Mouse (Mus musculus) liver, embryonic 11.5 days (tissue): ENCODE measurements around the gene Pxn. TPM values are rescaled to one million over a fixed set of nuclear protein-coding genes. Genes with fewer than 3 reads are reported as not detected.
"Not testable (repeated sequence)": the region's sequence is repeated elsewhere in the genome, so short reads cannot be mapped to it uniquely, and the experiment has no call there.

ENCODE experiments used
- ATAC-seq: fragments of 200-750 bp; cut with Nextera tagmentation; replicated peaks from 2 replicates; pipeline ENCODE4 v1.8.0; 2017; ENCODE audit warnings: moderate number of reproducible peaks, mild to moderate bottlenecking, moderate TSS enrichment, moderate library complexity; ENCODE audit not compliant: low FRiP score
- DNase-seq: peaks from one replicate; pipeline ENCODE4 v3.0.0-alpha.2; 2017; ENCODE audit warnings: low spot score
- H3K27ac ChIP-seq: fragments of 300-500 bp; sonication (generic); 2 replicates; pipeline ENCODE4 v1.5.1; 2014; ENCODE audit warnings: mild to moderate bottlenecking, low read depth, low read length, control low read depth
- H3K27me3 ChIP-seq: fragments of 300-500 bp; sonication (generic); replicated peaks from 2 replicates; pipeline ENCODE4 v1.6.1; 2014; ENCODE audit warnings: low read length, mixed read lengths; ENCODE audit not compliant: control insufficient read depth, insufficient read depth
- H3K36me3 ChIP-seq: fragments of 300-500 bp; sonication (generic); 2 replicates; pipeline ENCODE4 v1.6.1; 2014; ENCODE audit warnings: mild to moderate bottlenecking, low read length, moderate library complexity, mixed read lengths; ENCODE audit not compliant: control insufficient read depth, insufficient read depth
- H3K4me1 ChIP-seq: fragments of 300-500 bp; sonication (generic); replicated peaks from 2 replicates; pipeline ENCODE4 v1.6.1; 2014; ENCODE audit warnings: low read length, mixed read lengths; ENCODE audit not compliant: control insufficient read depth, insufficient read depth
- H3K4me2 ChIP-seq: fragments of 300-500 bp; sonication (generic); 2 replicates; pipeline ENCODE4 v1.6.1; 2014; ENCODE audit warnings: mild to moderate bottlenecking, control low read depth, moderate library complexity
- H3K4me3 ChIP-seq: fragments of 300-500 bp; sonication (generic); 2 replicates; pipeline ENCODE4 v1.5.1; 2014; ENCODE audit warnings: low read depth, low read length, control low read depth
- H3K9ac ChIP-seq: fragments of 300-500 bp; sonication (generic); 2 replicates; pipeline ENCODE4 v1.6.1; 2014; ENCODE audit warnings: low read depth, low read length, control low read depth
- H3K9me3 ChIP-seq: fragments of 300-500 bp; sonication (generic); 2 replicates; pipeline ENCODE4 v1.6.1; 2016; ENCODE audit warnings: low read length, inconsistent platforms, mixed read lengths; ENCODE audit not compliant: control insufficient read depth
- whole genome bisulfite sequencing: fragments of 180-500 bp; shearing (Covaris S2); extraction: QIAGEN DNeasy Blood & Tissue Kit; methylation state at CpG from one replicate; pipeline ENCODE4 v1.1.7; 2014; 5-methylcytosine and 5-hydroxymethylcytosine counted together
- polyA plus RNA-seq: library from polyadenylated mRNA; unstranded; fragments of >200 nt; fragmentation: Nextera tagmentation; extraction: Ambion mirVana; gene quantifications from 2 replicates; pipeline ENCODE4 v1.2.1, GENCODE M21; 2014

The Pxn gene
- polyA plus RNA-seq, 1 experiment from 2014 or later: 12.4 TPM

DNA sequence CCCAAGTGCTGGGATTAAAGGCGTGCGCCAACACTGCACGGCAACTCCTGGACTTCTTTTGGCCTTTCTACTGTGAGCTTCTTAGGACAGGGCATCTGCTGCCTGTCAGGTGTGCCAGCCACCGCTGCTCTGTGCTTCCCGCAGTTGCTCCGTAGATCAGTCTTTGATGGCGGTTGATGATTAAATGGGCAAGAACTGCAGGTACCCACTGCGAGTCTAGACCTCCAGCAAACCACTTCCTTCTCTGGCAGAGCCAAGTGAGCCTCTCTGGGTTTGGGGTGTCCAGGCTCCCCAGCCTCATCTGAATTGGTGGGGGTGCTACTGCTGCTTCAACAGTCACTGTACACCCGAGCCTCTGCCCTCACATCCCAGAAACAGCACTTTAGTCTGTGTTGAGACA lies 11.0 kb downstream of the Pxn start:
- no peak for ATAC-seq

DNA sequence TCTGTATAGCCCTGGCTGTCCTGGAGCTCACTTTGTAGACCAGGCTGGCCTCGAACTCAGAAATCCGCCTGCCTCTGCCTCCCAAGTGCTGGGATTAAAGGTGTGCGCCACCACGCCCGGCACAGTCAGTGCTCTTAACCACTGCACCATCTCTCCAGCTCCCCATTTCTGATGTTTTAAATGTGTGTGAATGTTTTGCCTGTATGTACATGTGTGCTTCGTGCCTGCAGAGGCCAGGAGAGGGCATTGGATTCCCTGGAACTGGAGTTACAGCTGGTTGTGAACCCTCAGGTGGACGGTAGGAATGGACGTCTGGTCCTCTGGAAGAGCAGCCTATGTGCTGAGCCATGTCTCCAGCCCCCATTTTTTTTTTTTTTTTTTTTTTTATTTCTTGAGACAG lies 11.7 kb downstream of the Pxn start:
- not testable (repeated sequence) for DNase-seq, H3K27me3 ChIP-seq, H3K9me3 ChIP-seq, H3K4me2 ChIP-seq, H3K9ac ChIP-seq, ATAC-seq, H3K27ac ChIP-seq, H3K36me3 ChIP-seq, H3K4me3 ChIP-seq
- peaks cover 61% of the 10 kb centered on the region for H3K4me1 ChIP-seq
- 96% methylated on average over 8 of the region's 8 CpGs for WGBS

More for the DNA sequence above, 11.0 kb downstream of the Pxn start:
- Histone ChIP-seq H3K36me3 (peaks cover 3% of the 10 kb centered on the region; the same call in 1 of the 2 replicates), H3K27ac (no peak overlapping the region), H3K27me3 (no peaks in the 10 kb centered on the region), H3K4me2 (no peak overlapping the region), H3K9me3 (no peaks in the 10 kb centered on the region), H3K4me3 (no peak overlapping the region), H3K9ac (no peak overlapping the region), H3K4me1 (peaks cover 54% of the 10 kb centered on the region)
- WGBS: 82% methylated on average over 9 of the region's 9 CpGs
- DNase-seq: no peak

DNA sequence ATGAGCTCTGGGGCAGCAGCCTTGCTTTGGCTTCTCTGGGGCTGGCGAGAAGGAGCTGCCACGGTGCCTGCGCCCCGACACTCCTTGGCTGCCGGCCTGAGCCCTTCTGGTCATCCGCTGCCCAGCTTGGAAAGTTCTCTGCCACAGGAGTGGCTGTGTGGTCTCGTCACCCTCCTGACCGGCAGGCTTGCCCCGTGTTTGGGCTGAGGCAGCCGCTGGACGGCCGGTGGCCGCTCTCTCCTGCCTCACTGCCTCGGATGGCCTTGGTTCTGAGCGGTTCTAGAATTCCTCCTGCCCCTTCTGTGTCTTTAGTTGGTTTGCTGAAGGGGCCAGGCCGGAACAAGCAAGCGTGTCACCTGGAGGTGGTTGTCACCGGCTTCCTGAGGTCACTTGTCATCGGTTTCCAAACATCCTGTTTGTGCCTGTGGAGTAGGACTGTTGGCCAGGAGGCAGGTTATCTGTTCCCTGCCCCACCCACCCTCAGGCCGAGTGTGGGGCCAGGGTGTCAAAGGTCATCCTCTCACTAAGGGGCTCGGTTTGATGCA lies 13.9 kb downstream of the Pxn start:
- ATAC-seq (0 out of 2 replicates have a peak, but pooled peaks have one; percentile 24), DNase-seq (no peak)
- Histone ChIP-seq H3K27me3 (no peaks in the 10 kb centered on the region), H3K9me3 (no peaks in the 10 kb centered on the region), H3K36me3 (peaks cover 3% of the 10 kb centered on the region; the same call in 1 of the 2 replicates), H3K27ac (peak overlapping the region; percentile 89), H3K4me3 (peak overlapping the region; percentile 21; the same call in 1 of the 2 replicates), H3K4me2 (peak overlapping the region; percentile 61), H3K4me1 (peaks cover 67% of the 10 kb centered on the region), H3K9ac (peak overlapping the region; percentile 41)
- WGBS: 35% methylated on average over 21 of the region's 21 CpGs

DNA sequence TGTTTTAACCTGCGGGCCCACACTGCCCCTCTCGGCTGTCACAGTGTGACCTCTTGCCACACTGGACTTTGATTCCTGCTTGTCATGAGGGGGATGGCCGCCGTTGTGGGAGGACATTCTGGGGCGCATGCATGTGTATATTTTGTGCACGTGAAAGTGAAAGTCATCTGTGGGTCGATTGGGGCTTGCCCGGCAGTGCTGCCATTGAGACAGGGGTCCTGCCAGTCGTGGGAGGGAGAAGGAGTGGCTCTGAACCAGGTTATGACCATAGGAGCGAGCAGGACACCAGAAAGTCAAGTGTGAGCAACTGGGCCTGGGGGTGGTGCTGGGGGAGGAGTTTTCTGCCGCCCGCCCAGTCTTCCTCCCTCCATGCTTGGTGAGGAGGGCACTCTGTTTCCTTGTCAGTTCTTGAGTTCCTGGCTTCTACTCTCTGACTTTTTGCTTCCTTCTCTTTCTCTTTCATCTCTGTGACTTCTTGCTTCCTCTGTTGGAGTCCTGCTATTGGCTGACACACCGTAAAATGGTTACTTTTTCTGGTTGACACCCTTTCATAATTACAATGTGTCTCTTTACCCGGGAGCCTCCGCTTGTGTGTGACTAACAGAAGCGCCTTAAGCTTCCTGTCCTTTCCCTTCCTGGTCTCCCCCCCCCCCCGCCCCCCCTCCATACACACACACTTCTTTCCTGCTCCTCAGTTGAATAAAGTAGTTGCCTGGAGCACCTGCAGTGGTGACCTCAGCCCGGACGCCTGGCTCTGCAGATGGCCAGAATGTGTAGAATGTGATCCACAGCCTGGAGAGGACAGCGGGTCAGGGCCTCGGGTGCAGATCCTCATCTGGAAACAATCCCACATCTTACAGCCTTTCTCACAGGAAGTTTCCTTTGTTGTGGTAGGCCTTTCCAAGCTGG lies 15.3 kb downstream of the Pxn start:
- Histone ChIP-seq H3K4me3 (peak overlapping the region; percentile 26), H3K9me3 (no peaks in the 10 kb centered on the region), H3K4me1 (peaks cover 59% of the 10 kb centered on the region), H3K4me2 (peak overlapping the region; percentile 61), H3K9ac (peak overlapping the region; percentile 48; the same call in 1 of the 2 replicates), H3K27me3 (no peaks in the 10 kb centered on the region), H3K27ac (peak overlapping the region; percentile 89), H3K36me3 (peaks cover 3% of the 10 kb centered on the region; the same call in 1 of the 2 replicates)
- WGBS: 30% methylated on average over 20 of the region's 21 CpGs
- ATAC-seq: peak; percentile 60; the same call in 1 of the 2 replicates
- DNase-seq: no peak

DNA sequence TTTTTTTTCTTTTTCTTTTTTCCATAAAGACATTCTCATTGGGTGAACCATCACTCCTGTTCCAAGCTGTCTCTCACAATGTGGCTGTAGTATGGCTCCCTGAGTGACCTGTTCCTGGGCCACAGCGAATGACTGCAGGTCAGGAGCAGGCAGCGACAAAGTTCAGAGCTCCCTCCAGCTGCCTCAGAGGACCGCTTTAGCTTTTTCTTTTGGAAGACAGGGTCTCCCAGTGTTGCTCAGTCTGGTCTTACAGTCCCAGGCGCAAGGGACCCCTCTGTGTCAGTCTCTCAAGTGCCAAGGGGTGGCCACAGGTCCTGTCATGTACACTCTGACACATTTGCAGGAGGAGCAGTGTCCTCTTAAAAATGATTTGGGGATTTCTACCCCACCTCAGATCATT lies 16.1 kb downstream of the Pxn start:
- 78% methylated on average over 4 of the region's 4 CpGs for WGBS
- Histone ChIP-seq H3K9ac (no peak overlapping the region), H3K9me3 (no peaks in the 10 kb centered on the region), H3K4me1 (peaks cover 59% of the 10 kb centered on the region), H3K4me2 (peak overlapping the region; percentile 61), H3K27ac (peak overlapping the region; percentile 89), H3K4me3 (no peak overlapping the region), H3K36me3 (peaks cover 2% of the 10 kb centered on the region; the same call in 1 of the 2 replicates), H3K27me3 (no peaks in the 10 kb centered on the region)
- DNase-seq: no peak
- no peak for ATAC-seq

DNA sequence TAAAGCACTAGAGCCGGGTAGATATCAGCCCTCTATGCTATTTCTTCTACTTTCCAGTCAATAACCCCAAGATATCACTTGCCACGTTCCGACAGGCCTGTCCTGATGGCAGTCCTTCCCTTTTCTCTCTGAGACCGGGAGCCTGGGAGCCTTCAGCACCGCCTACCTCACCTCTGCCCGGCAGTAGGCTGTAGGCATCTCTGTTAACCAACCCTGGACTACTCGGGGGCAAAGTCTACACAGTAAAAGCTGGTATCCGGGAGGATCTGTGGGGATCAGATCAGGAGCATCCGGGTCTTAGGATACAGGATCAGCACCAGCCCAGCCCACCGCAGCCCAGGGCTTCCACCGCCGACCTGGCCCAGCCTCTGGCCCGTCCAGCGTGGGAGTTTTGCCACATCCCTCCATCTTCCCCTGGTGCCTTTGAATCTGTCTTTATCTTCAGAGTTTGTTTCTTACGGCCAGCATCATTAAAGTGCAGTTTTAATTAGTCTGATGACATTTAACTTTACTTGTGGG lies 16.6 kb downstream of the Pxn start:
- 64% methylated on average over 15 of the region's 15 CpGs for WGBS
- no peak overlapping the region for H3K4me3 ChIP-seq
- no peaks in the 10 kb centered on the region for H3K27me3 ChIP-seq
- ATAC-seq (no peak), DNase-seq (no peak)
- H3K9me3 ChIP-seq: no peaks in the 10 kb centered on the region
- no peak overlapping the region for H3K9ac ChIP-seq
- H3K4me1 ChIP-seq: peaks cover 59% of the 10 kb centered on the region
- no peaks in the 10 kb centered on the region; the same call in 1 of the 2 replicates for H3K36me3 ChIP-seq
- peak overlapping the region; percentile 61; the same call in 1 of the 2 replicates for H3K4me2 ChIP-seq
- H3K27ac ChIP-seq: peak overlapping the region; percentile 89

DNA sequence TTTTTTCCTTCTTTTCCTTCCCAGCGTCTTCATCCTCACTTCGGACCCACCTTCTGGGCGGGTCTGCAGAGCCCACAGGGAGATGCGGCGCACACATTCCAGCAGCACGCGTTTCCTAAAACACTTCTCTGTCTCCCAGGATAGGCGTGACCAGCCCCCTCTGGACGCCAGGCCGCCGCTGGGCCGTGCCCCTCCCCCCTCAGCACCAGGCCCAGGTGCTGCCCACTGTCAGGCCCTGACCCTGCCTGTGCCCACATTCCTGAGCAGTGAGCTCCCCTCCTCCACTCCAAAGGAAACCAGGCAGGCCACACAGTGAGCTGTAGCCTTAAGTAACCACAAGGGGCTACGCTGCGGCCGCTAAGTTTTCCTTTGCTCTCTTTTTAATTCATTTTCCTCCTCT lies 17.5 kb downstream of the Pxn start:
- H3K4me2 ChIP-seq: peak overlapping the region; percentile 50
- peak overlapping the region; percentile 58 for H3K27ac ChIP-seq
- DNase-seq (no peak), ATAC-seq (no peak)
- 0 out of 2 replicates have a peak overlapping the region, but pooled peaks have one; percentile 6 for H3K4me3 ChIP-seq
- WGBS: 28% methylated on average over 15 of the region's 15 CpGs
- peaks cover 63% of the 10 kb centered on the region for H3K4me1 ChIP-seq
- no peaks in the 10 kb centered on the region for H3K27me3 ChIP-seq
- H3K9me3 ChIP-seq: no peaks in the 10 kb centered on the region
- H3K9ac ChIP-seq: peak overlapping the region; percentile 53; the same call in 1 of the 2 replicates
- no peaks in the 10 kb centered on the region; the same call in 1 of the 2 replicates for H3K36me3 ChIP-seq

DNA sequence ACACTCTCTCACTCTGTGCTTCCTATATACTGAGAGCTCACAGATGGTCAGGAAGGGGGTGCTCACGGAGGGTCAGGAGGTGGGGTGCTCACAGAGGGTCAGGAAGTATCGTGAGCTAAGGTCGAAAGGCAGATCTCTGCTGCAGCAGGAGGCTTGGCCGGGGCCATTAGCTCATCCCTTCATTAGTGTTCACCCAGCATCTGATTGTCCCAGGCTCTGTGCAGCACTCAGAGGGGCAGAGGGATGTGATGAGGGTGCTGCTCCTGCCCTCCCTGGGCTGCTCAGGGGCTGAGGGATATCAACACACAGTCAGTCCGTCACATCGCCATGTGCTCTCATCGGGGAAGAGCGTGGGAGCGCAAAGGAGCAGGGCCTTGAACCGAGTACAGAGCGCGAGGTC lies 18.0 kb downstream of the Pxn start:
- H3K27ac ChIP-seq: peak overlapping the region; percentile 58
- ATAC-seq: no peak
- no peak overlapping the region for H3K9ac ChIP-seq
- H3K4me1 ChIP-seq: peaks cover 65% of the 10 kb centered on the region
- H3K4me3 ChIP-seq: no peak overlapping the region
- 43% methylated on average over 12 of the region's 12 CpGs for WGBS
- H3K9me3 ChIP-seq: no peaks in the 10 kb centered on the region
- H3K4me2 ChIP-seq: peak overlapping the region; percentile 31
- no peak for DNase-seq
- H3K36me3 ChIP-seq: no peaks in the 10 kb centered on the region; the same call in 1 of the 2 replicates
- no peaks in the 10 kb centered on the region for H3K27me3 ChIP-seq
